ENCODE assay signal across 11 mouse cellular contexts in the genomic region with DNA sequence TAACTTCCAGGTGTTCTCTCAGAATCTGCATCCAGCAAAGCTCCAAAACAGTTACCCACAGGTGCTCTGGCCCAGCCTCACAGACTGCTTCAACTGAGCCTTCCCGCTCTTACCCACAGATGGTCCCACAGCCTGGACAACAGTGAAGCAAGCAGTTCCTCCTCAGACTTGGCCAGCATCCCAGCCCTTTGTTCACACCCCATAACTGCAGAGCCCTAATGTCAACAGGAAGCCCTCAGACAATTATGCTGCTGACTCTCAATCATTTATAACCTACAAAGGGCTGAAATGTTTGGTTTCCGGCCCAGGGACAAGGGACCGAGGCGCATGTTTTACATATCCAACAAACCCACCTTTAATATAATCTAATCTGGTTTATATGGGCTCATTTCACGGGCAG. TPM values are rescaled to one million over a fixed set of nuclear protein-coding genes. Genes with fewer than 3 reads are reported as not detected.
A peak's percentile ranks its signal among the peaks of the same experiment; 100 is the strongest.
DNase-seq lines count a peak whose midpoint lies in the region; ATAC-seq lines count a peak whose summit lies in the region.
"Had no signal": no experiment of that assay in that cellular context is flagged by ENCODE, and none has a peak within 500 bp of the region (broad histone marks: within the 10 kb centered on the region; RNA-seq: fewer than 3 reads in every experiment).

No protein-coding gene starts in this region.

- H3K4me1 ChIP-seq in midbrain, embryonic 11.5 days (ENCODE audit: control insufficient read depth, insufficient read depth, low read length): no peaks in the 10 kb centered on the region
- no peaks in the 10 kb centered on the region for H3K4me1 ChIP-seq in midbrain, embryonic 15.5 days
- H3K4me1 ChIP-seq in forebrain, embryonic 16.5 days (replicated peaks; ENCODE audit: control insufficient read depth, insufficient read depth, low read length): no peaks in the 10 kb centered on the region; the same call in 1 of the 2 replicates
- H3K4me1 ChIP-seq in hindbrain, embryonic 14.5 days (replicated peaks; ENCODE audit: control insufficient read depth, insufficient read depth, low read length): no peaks in the 10 kb centered on the region

- H3K27me3 ChIP-seq in midbrain, embryonic 11.5 days (ENCODE audit: control insufficient read depth, insufficient read depth, low read length): no peaks in the 10 kb centered on the region
- no peaks in the 10 kb centered on the region for H3K27me3 ChIP-seq in midbrain, embryonic 15.5 days (replicated peaks)
- H3K27me3 ChIP-seq in forebrain, embryonic 16.5 days (replicated peaks; ENCODE audit: control insufficient read depth, insufficient read depth, low read length): no peaks in the 10 kb centered on the region
- H3K27me3 ChIP-seq in hindbrain, embryonic 14.5 days (ENCODE audit: control insufficient read depth, insufficient read depth, low read length): no peaks in the 10 kb centered on the region
- H3K27me3 ChIP-seq: Patski had no signal

- H3K27ac ChIP-seq in midbrain, embryonic 11.5 days (ENCODE audit: low read depth, low read length): no peak overlapping the region
- H3K27ac ChIP-seq in midbrain, embryonic 15.5 days: no peak overlapping the region
- H3K27ac ChIP-seq in forebrain, embryonic 16.5 days (ENCODE audit: low read length): no peak overlapping the region
- H3K27ac ChIP-seq in hindbrain, embryonic 14.5 days: no peak overlapping the region

- no peaks in the 10 kb centered on the region for H3K36me3 ChIP-seq in midbrain, embryonic 11.5 days (ENCODE audit: control insufficient read depth, insufficient read depth, low read length)
- H3K36me3 ChIP-seq in midbrain, embryonic 15.5 days (replicated peaks): no peaks in the 10 kb centered on the region
- no peaks in the 10 kb centered on the region for H3K36me3 ChIP-seq in forebrain, embryonic 16.5 days (ENCODE audit: control insufficient read depth, insufficient read depth)
- H3K36me3 ChIP-seq in hindbrain, embryonic 14.5 days (replicated peaks; ENCODE audit: control insufficient read depth, insufficient read depth): no peaks in the 10 kb centered on the region

- 88% methylated on average over 5 of the region's 5 CpGs for WGBS in midbrain, embryonic 11.5 days
- 71% methylated on average over 5 of the region's 5 CpGs for WGBS in midbrain, embryonic 15.5 days
- 33% methylated on average over 5 of the region's 5 CpGs for WGBS in forebrain, embryonic 16.5 days
- 54% methylated on average over 5 of the region's 5 CpGs for whole genome bisulfite sequencing in hindbrain, embryonic 14.5 days

- H3K9ac ChIP-seq in midbrain, embryonic 11.5 days (ENCODE audit: low read length): no peak overlapping the region
- no peak overlapping the region for H3K9ac ChIP-seq in midbrain, embryonic 15.5 days
- H3K9ac ChIP-seq in forebrain, embryonic 16.5 days (replicated peaks; ENCODE audit: low read depth, low read length): no peak overlapping the region
- no peak overlapping the region for H3K9ac ChIP-seq in hindbrain, embryonic 14.5 days

- no peak overlapping the region for H3K4me2 ChIP-seq in midbrain, embryonic 11.5 days
- H3K4me2 ChIP-seq in midbrain, embryonic 15.5 days: no peak overlapping the region
- H3K4me2 ChIP-seq in forebrain, embryonic 16.5 days (ENCODE audit: low read length): no peak overlapping the region
- H3K4me2 ChIP-seq in hindbrain, embryonic 14.5 days (replicated peaks): no peak overlapping the region

- H3K9me3 ChIP-seq in midbrain, embryonic 11.5 days (ENCODE audit: control insufficient read depth, low read length): no peaks in the 10 kb centered on the region
- no peaks in the 10 kb centered on the region for H3K9me3 ChIP-seq in midbrain, embryonic 15.5 days
- H3K9me3 ChIP-seq in forebrain, embryonic 16.5 days (ENCODE audit: control insufficient read depth, low read length): no peaks in the 10 kb centered on the region
- no peaks in the 10 kb centered on the region for H3K9me3 ChIP-seq in hindbrain, embryonic 14.5 days (ENCODE audit: control insufficient read depth, low read length)

- DNase-seq in midbrain, embryonic 11.5 days (ENCODE audit: low spot score, missing footprints): peak; percentile 39
- DNase-seq in adrenal gland, postnatal 10 days: peak; percentile 77
- DNase-seq in hindbrain, embryonic 14.5 days (ENCODE audit: low spot score): peak; percentile 40
- DNase-seq in layer of hippocampus, postnatal 14 days (ENCODE audit: low spot score in 2 of 2): peak; percentile 39 to 63
- no peak for DNase-seq in c-Kit-positive CD71-positive TER-119-positive erythroid progenitor cells, embryonic 14.5 days (ENCODE audit: low spot score)

- ATAC-seq in midbrain, embryonic 11.5 days (ENCODE audit: low FRiP score): no peak
- ATAC-seq in midbrain, embryonic 15.5 days (replicated peaks): no peak
- peak; percentile 75 for ATAC-seq in forebrain, embryonic 16.5 days
- ATAC-seq in hindbrain, embryonic 14.5 days (ENCODE audit: low FRiP score): peak; percentile 66
- ATAC-seq in megakaryocyte-erythroid progenitor cell, adult 5-6 weeks (replicated peaks; ENCODE audit: low FRiP score, low TSS enrichment, poor library complexity, severe bottlenecking): peak; percentile 67
- ATAC-seq: Patski had no signal

- H3K4me3 ChIP-seq in midbrain, embryonic 11.5 days (ENCODE audit: low read depth, low read length): no peak overlapping the region
- H3K4me3 ChIP-seq in midbrain, embryonic 15.5 days: no peak overlapping the region
- no peak overlapping the region for H3K4me3 ChIP-seq in forebrain, embryonic 16.5 days (replicated peaks; ENCODE audit: low read length)
- no peak overlapping the region for H3K4me3 ChIP-seq in hindbrain, embryonic 14.5 days (replicated peaks; ENCODE audit: low read length)

RNA-seq across cellular contexts. Expression of a gene that starts 30.1 kb away (rescaled TPM):
- polyA plus RNA-seq in midbrain, embryonic 11.5 days (2014; fragmentation: Nextera tagmentation; extraction: Ambion mirVana): not detected in 2 replicates
- polyA plus RNA-seq in midbrain, embryonic 15.5 days (2015; fragmentation: Nextera tagmentation; extraction: Ambion mirVana): not detected in 2 replicates
- total RNA-seq in adrenal gland, postnatal 10 days (2021): under 1 TPM; 0.33 to 0.72 TPM
- not detected in 2 replicates for polyA plus RNA-seq in forebrain, embryonic 16.5 days (2015; fragmentation: Nextera tagmentation; extraction: Ambion mirVana)
- polyA plus RNA-seq in hindbrain, embryonic 14.5 days (2014; fragmentation: Nextera tagmentation; extraction: Ambion mirVana): not detected in 2 replicates
- total RNA-seq in layer of hippocampus, postnatal 14 days (2021): not detected
- total RNA-seq in megakaryocyte-erythroid progenitor cell, adult 5-6 weeks (2014; fragmentation: Nextera tagmentation): 0.94 TPM in 1 of 2 replicates, not detected in the other
- total RNA-seq in megakaryocyte-erythroid progenitor cell, adult 5-6 weeks (2017): 1.8 and 5.5 TPM in 2 replicates
- polyA plus RNA-seq: frontal cortex, adult 2 months; Patski had no signal

RNA-seq across cellular contexts. Expression of a gene that starts 30.1 kb away (rescaled TPM):
- polyA plus RNA-seq in midbrain, embryonic 11.5 days (2014; fragmentation: Nextera tagmentation; extraction: Ambion mirVana): not detected in 2 replicates
- polyA plus RNA-seq in midbrain, embryonic 15.5 days (2015; fragmentation: Nextera tagmentation; extraction: Ambion mirVana): not detected in 2 replicates
- total RNA-seq in adrenal gland, postnatal 10 days (2021): not detected
- not detected in 2 replicates for polyA plus RNA-seq in forebrain, embryonic 16.5 days (2015; fragmentation: Nextera tagmentation; extraction: Ambion mirVana)
- not detected in 2 replicates for polyA plus RNA-seq in hindbrain, embryonic 14.5 days (2014; fragmentation: Nextera tagmentation; extraction: Ambion mirVana)
- total RNA-seq in layer of hippocampus, postnatal 14 days (2021): not detected
- not detected in 2 replicates for total RNA-seq in megakaryocyte-erythroid progenitor cell, adult 5-6 weeks (2014; fragmentation: Nextera tagmentation)
- total RNA-seq in megakaryocyte-erythroid progenitor cell, adult 5-6 weeks (2017): not detected in 2 replicates
- polyA plus RNA-seq: frontal cortex, adult 2 months; neural tube, embryonic 11.5 days; Patski had no signal

RNA-seq across cellular contexts. Expression of a gene that starts 31.1 kb away (rescaled TPM):
- polyA plus RNA-seq in midbrain, embryonic 11.5 days (2014; fragmentation: Nextera tagmentation; extraction: Ambion mirVana): not detected in 2 replicates
- 0.06 TPM in 1 of 2 replicates, not detected in the other for polyA plus RNA-seq in midbrain, embryonic 15.5 days (2015; fragmentation: Nextera tagmentation; extraction: Ambion mirVana)
- total RNA-seq in adrenal gland, postnatal 10 days (2021): under 1 TPM; 0.30 to 0.39 TPM
- not detected in 2 replicates for polyA plus RNA-seq in forebrain, embryonic 16.5 days (2015; fragmentation: Nextera tagmentation; extraction: Ambion mirVana)
- polyA plus RNA-seq in hindbrain, embryonic 14.5 days (2014; fragmentation: Nextera tagmentation; extraction: Ambion mirVana): not detected in 2 replicates
- under 1 TPM in 1 of 2 experiments, not detected in 1; 0.23 TPM for total RNA-seq in layer of hippocampus, postnatal 14 days (2021)
- 0.90 and 1.5 TPM in 2 replicates for total RNA-seq in megakaryocyte-erythroid progenitor cell, adult 5-6 weeks (2014; fragmentation: Nextera tagmentation)
- 3.4 and 4.3 TPM in 2 replicates for total RNA-seq in megakaryocyte-erythroid progenitor cell, adult 5-6 weeks (2017)
- polyA plus RNA-seq: neural tube, embryonic 11.5 days; Patski had no signal

RNA-seq across cellular contexts. Expression of a gene that starts 34.7 kb away (rescaled TPM):
- polyA plus RNA-seq in midbrain, embryonic 11.5 days (2014; fragmentation: Nextera tagmentation; extraction: Ambion mirVana): 0.67 and 0.90 TPM in 2 replicates
- polyA plus RNA-seq in midbrain, embryonic 15.5 days (2015; fragmentation: Nextera tagmentation; extraction: Ambion mirVana): 0.51 and 0.62 TPM in 2 replicates
- 1 to 10 TPM; 1.6 to 2.5 TPM for total RNA-seq in adrenal gland, postnatal 10 days (2021)
- 0.31 and 0.34 TPM in 2 replicates for polyA plus RNA-seq in forebrain, embryonic 16.5 days (2015; fragmentation: Nextera tagmentation; extraction: Ambion mirVana)
- polyA plus RNA-seq in hindbrain, embryonic 14.5 days (2014; fragmentation: Nextera tagmentation; extraction: Ambion mirVana): 0.52 TPM in 2 replicates
- total RNA-seq in layer of hippocampus, postnatal 14 days (2021): 1 to 10 TPM; 1.3 to 1.4 TPM
- total RNA-seq in megakaryocyte-erythroid progenitor cell, adult 5-6 weeks (2014; fragmentation: Nextera tagmentation): 3.0 and 8.4 TPM in 2 replicates
- total RNA-seq in megakaryocyte-erythroid progenitor cell, adult 5-6 weeks (2017): 0.85 and 13.2 TPM in 2 replicates
- polyA plus RNA-seq: Patski had no signal

Comparison
In these comparisons a context has a peak if more than half of its experiments do, and no peak if none do; other contexts are left out.
1. ATAC-seq: peak in forebrain, embryonic 16.5 days (single experiment), hindbrain, embryonic 14.5 days (single experiment) and megakaryocyte-erythroid progenitor cell, adult 5-6 weeks (single experiment); none in midbrain, embryonic 11.5 days (single experiment) and midbrain, embryonic 15.5 days (single experiment).